Mouse (Mus musculus): ENCODE results near the gene Cd27.

Cd27 gene

GRCm38 (mm10) chr6:125241566-125241965 is 4.8 kb upstream of the Cd27 start:
- DNase-seq, result peak; percentile 82

GRCm38 (mm10) chr6:125240617-125241016 is 3.8 kb upstream of the Cd27 start:
- DNase-seq, result peak; percentile 34

DNA sequence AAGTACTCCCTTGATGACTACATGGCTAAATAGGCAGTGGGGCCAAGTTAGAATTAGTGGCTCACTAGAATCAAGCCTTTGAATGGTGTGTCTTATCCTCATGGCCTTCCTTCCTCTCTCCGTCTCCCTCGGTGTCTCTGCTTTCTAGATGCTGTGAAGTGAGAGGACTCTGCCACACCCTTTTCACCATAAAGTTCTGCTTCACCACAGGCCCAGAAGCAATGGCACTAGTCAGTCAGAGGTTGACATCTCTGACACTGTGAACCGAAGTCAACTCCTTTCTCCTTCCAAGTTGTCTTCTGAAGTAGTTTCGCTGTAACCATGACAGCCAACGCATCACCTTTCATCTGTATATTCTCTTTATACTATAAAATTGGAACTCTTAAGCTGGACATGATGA is 2.7 kb upstream of the Cd27 start:
- DNase-seq, result no peak

GRCm38 (mm10) chr6:125238396-125238795 is 1.6 kb upstream of the Cd27 start:
- DNase-seq, result peak; percentile 86

- DNase-seq, result peak; percentile 72
These were observed 611 bp upstream of the Cd27 start for GRCm38 (mm10) chr6:125237421-125237820.

GRCm38 (mm10) chr6:125236341-125236740 is 469 bp downstream of the Cd27 start:
- DNase-seq, result peak; percentile 67

DNA sequence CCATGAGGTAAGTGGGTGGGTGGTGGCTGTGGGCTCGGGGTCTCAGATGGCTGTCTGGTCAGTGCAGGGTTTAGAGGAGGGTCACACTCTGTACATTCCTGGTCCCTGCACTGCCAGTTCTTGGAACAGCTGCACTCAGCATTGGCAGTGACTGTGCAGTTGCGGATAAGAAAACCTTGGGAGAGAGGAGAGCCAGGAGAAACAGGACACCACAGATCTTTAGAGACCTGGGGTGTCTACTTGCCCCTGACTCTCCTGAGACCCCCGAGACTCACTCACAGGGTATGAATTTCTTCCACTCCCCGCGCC is 2.3 kb downstream of the Cd27 start:
- DNase-seq, result no peak

DNA sequence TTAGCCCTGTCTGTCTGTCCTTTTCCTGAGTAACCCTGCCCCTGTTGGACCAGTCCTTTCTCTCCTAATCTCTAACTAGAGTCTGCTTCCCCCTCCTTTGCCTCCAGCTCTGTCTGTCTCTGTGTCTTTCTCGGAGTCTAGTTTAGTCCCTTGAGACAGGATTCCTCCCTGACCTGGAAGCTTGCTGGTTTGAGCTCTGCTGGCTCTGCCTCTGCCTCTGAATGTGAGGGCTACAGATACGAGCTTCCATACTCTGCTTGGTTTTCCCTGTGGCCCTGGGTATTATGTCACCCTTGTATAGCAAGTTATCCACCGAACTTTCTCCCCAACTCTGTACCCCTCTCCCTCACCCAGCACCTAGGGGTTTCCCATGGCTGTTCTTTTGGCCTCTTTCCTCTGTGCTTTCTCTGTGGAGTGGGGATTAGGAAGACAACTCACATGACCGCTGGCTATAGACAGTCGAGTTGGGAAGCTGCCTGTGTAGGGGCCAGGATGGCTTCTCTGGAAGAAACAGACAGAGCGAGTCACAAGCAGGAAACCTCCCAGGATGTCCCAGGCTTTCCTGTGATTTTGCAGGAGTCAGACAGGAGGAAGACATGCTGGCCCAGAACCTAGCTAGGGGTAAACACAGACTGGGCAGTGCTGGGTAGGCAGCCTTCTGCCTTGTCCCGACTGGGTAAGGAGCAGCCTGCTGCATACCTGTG is 2.8 kb downstream of the Cd27 start:
- no peak for DNase-seq

- DNase-seq, result peak; percentile 31
These were observed 4.3 kb downstream of the Cd27 start for GRCm38 (mm10) chr6:125232516-125232915.

GRCm38 (mm10) chr6:125232045-125232437 is 4.8 kb downstream of the Cd27 start:
- peak; percentile 57 for DNase-seq

DNA sequence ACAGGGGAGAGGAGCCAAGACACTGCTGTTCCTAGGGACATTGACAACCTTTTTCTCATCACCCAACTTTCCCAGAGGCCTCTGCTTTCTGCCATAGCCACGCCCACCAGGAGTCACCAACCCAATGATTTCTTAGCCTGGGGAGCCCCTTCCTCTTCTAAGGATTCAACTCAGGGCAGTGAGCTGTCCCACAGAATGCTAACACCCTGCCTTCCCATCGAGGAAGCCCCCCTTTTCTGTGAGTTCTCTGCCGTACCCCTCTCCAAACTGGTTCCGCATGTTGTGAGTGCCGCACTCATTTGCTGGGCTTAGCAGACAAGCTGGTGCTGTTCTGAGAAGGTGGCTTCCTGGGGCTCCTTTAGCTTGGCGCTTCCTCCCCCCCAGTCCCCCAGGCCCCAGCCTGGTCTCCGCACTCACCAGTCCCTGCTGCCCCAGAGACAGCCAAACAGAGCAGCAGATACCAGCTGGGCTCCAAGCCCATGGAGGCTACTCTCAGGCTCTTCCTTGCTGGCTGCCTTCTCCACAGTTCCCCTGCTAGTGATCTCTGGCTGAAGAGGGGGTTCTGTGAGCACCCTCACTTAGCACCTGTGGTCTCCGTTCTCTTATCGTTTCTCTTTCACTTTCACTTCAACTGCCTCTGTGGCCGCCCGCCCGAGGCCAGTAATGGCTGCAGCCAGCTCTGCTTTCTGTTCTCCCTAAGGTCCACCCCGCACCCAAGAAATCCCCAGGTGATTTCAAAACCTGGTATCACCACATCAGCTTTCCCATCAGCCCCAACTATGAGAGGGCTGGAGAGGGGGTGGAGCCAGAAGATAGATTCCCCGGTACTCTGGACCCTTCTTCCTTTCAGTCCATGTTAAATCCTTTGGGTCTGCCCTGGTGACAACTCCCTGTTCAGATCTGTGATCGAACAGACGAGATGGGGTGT is 5.4 kb downstream of the Cd27 start, which contains the start of gene Tapbpl:
TSS of gene Tapbpl (minus strand) at position 744 of the 928 bp plus-strand sequence.
- DNase-seq, result peak; percentile 85

GRCm38 (mm10) chr6:125230571-125230970 is 6.2 kb downstream of the Cd27 start:
- DNase-seq, result peak; percentile 56

DNA sequence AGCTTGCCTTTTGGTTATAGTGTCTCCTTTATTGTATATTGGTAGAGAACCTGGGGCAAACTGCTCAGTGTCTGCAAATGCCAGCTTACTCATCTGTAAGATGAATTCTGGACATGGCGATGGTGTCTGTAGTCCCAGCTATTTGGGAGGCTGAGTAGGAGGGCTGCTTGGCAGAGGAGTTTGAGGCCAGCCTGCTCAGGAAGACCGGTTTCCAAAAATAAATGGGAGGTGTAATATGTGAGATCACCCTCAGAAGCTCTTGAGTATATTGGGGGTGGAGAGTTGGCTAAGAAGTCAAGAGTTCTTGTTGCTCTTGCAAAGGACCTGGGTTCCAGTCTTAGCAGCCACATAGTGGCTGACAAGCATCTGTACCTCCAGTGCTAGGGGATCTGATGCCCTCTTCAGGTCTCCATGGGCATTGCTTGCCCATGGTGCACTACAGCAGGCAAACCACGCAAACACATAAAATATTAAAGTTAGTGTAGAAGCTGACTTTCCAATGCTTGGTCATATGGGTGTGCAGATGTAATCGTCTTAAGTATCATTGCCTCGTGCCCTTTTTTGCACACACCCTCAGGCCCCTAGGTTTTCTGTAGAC is 11.2 kb downstream of the Cd27 start:
- peak; percentile 75 for DNase-seq

DNA sequence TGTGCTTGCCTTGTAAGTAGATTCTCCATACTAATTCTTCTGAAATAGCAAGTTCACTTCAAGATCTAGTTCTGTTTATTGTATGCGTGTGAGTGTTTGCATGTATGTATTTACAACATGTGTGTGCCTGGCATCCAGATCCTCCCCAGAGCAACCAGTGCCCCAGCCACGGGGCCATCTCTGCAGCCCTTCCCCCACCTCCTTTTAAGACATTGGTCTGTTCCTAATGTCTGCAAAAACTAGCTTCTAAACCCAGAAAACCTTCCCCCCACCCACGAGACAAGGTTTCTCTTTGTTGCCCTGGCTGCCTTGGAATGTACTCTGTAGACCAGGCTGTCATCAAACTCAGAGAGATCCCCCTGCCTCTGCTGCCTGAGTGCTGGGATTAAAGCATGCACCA is 14.2 kb downstream of the Cd27 start:
- peak; percentile 63 for DNase-seq

DNA sequence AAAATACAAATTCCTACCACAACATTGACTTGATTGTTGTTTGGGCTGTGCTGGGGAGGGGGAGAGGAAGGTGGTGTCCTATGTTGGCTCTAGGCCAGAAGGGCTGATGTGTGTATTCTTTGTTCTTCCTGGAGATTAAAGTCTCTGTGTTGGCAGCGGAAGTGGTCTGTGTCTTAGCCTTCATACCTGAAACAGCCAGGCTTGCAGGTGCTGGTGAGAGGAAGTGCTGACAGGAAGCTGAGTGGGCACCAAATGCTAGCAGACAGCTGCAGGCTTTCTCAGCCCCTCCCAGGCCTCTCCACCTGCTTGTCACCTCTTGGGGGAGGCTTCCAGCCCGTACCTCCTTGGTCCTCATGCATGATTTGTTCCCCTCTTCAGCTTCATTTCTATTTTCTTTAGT is 14.7 kb downstream of the Cd27 start:
- DNase-seq, result peak; percentile 93

DNA sequence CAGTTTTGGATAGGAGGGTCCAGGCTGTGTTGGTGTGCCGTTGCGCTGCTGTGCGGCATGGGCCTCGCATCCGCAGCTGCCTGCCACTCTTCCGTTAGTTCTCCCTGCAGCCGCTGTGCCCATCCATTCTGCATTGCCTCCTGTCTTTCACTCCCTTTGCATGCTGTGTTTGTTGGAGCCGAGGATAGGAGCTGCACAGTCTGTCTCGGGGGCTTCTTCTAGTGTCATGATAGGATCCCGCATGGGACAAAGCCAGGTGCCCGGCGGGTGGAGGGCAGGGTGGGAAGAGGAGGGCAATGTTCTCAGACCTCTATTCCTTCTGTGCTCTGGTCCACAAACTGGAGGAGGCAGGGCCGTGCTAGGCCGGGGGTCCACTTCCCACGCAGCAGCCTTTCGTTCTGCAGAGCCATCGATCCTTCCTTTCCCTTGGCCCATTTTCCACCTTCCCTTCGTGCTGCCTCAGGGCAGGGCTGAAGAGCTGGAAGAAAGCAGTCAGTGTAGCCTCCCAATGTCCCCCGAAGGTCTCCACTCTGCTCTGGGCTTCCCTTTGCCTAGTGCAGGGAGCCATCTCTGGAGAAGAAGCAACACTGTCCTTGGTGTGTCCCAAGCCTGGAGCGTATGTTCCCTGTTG is 15.6 kb downstream of the Cd27 start:
- peak; percentile 45 for DNase-seq

- DNase-seq, result peak; percentile 84
These were observed 17.8 kb downstream of the Cd27 start for GRCm38 (mm10) chr6:125218963-125219362.

- no peak for DNase-seq
These were observed 18.9 kb downstream of the Cd27 start for GRCm38 (mm10) chr6:125217899-125218298.

DNA sequence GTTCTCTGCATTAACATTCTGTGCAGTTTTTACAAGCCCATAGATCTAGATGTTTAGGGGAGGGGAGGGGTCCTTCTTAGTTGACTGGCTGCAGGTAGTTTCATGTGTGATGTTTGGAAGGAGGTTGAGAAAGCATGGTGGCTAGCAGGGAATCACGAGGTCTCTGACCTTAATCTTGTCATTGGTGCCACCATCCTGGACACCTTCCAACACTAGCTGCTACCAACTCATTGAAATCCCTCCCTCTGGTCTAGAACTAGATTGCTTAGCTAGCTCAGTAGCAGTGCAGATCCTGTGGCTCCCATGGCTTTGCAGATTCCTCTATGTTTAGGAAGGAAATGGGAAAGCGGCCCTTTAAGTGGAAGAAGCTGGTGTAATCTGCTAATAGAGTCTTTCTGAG is 19.9 kb downstream of the Cd27 start:
- DNase-seq, result peak; percentile 20

DNA sequence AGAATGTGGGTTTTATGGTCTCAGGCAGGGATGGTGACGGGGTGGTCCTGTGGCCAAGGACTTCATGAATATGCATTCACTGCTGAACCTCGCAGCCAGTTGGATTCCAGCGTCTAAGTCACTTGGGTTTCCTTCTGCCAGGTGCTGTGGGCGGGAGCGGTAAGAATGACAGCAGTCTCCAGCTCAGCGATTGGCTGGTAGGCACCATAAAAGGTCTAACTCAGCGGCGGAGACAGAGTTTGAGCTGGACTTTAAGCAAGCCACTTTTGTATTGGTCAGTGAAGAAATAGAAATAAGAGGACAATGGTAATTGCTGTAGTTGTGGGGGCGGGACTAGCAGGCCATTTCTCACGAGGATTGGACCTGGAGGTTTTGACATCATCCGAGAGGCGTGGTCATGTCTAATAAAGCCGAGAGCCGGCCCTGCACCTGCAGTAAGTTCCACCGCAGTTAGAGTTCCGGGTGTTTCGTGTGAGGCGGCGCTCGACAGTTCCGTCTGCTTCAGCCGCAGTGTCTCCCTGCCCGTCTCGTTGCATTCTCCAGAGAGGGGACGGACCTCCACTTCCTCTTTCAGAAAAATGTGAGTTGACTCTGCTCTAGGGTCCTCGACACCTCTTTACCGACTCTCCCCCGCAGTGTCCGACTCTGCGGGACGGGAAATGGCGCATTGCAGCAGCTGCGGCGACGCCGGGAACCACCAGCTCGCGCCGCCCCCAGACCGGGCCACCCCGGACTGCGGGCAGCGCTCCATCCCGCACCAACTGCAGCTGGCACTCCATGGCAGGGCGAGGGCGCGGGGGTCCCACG is 21.5 kb downstream of the Cd27 start, which contains the start of gene Vamp1:
TSS of gene Vamp1 (plus strand) at position 404 of the 807 bp plus-strand sequence.
- DNase-seq, result peak; percentile 94

- no peak for DNase-seq
These were observed 23.1 kb downstream of the Cd27 start for GRCm38 (mm10) chr6:125213715-125214114.

GRCm38 (mm10) chr6:125213129-125213528 is 23.7 kb downstream of the Cd27 start:
- no peak for DNase-seq

Data from thymus, postnatal 14 days (tissue).